Mouse (Mus musculus): ENCODE measurements around the gene Arhgap25. TPM values are rescaled to one million over a fixed set of nuclear protein-coding genes. Genes with fewer than 3 reads are reported as not detected.
"Not testable (repeated sequence)": the region's sequence is repeated elsewhere in the genome, so short reads cannot be mapped to it uniquely, and the experiment has no call there.

Arhgap25 gene
- total and polyA plus RNA-seq, 2 experiments: 0.40 to 1.6 TPM

- TF ChIP-seq CTCF (IDR thresholded peaks at IDR 0.05; ENCODE audit: low read depth, low read length) (no peak), POLR2A (IDR thresholded peaks at IDR 0.05; ENCODE audit: extremely low read depth, insufficient read depth, low read length) (no peak)
- H3K4me1 ChIP-seq (ENCODE audit: control insufficient read depth, insufficient read depth, low read length): no peaks in the 10 kb centered on the region
- no peak for DNase-seq (ENCODE audit: extremely low read depth, low read depth, low spot score)
- WGBS: 70% methylated on average over 12 of the region's 12 CpGs
- H3K79me2 ChIP-seq (ENCODE audit: control insufficient read depth, insufficient read depth, low read length): no peaks in the 10 kb centered on the region
- H3K4me3 ChIP-seq (ENCODE audit: insufficient read depth, low read depth, low read length): no peak overlapping the region
- H3K27ac ChIP-seq (replicated peaks; ENCODE audit: insufficient read depth, low read depth, low read length): no peak overlapping the region
- no peaks in the 10 kb centered on the region for H3K36me3 ChIP-seq (ENCODE audit: control insufficient read depth, insufficient read depth, low read length)
- no peak overlapping the region for H3K9ac ChIP-seq (ENCODE audit: low read depth, low read length)
- H3K27me3 ChIP-seq (ENCODE audit: control insufficient read depth, insufficient read depth, low read length): no peaks in the 10 kb centered on the region
These were observed 49.7 kb downstream of the Arhgap25 start for GRCm38 (mm10) chr6:87483224-87483899.

- no peak for TF ChIP-seq POLR2A (IDR thresholded peaks at IDR 0.05; ENCODE audit: extremely low read depth, insufficient read depth, low read length)
- TF ChIP-seq CTCF (IDR thresholded peaks at IDR 0.05; ENCODE audit: low read depth, low read length): no peak
- no peaks in the 10 kb centered on the region for H3K79me2 ChIP-seq (ENCODE audit: control insufficient read depth, insufficient read depth, low read length)
- H3K4me3 ChIP-seq (ENCODE audit: insufficient read depth, low read depth, low read length): no peak overlapping the region
- no peaks in the 10 kb centered on the region for H3K4me1 ChIP-seq (ENCODE audit: control insufficient read depth, insufficient read depth, low read length)
- H3K9ac ChIP-seq (ENCODE audit: low read depth, low read length): no peak overlapping the region
- H3K36me3 ChIP-seq (ENCODE audit: control insufficient read depth, insufficient read depth, low read length): no peaks in the 10 kb centered on the region
- H3K27ac ChIP-seq (replicated peaks; ENCODE audit: insufficient read depth, low read depth, low read length): no peak overlapping the region
- H3K27me3 ChIP-seq (ENCODE audit: control insufficient read depth, insufficient read depth, low read length): no peaks in the 10 kb centered on the region
- WGBS: 11% methylated on average over 5 of the region's 5 CpGs
- DNase-seq (ENCODE audit: extremely low read depth, low read depth, low spot score): no peak
These were observed 53.6 kb downstream of the Arhgap25 start for GRCm38 (mm10) chr6:87479291-87479999.

DNA sequence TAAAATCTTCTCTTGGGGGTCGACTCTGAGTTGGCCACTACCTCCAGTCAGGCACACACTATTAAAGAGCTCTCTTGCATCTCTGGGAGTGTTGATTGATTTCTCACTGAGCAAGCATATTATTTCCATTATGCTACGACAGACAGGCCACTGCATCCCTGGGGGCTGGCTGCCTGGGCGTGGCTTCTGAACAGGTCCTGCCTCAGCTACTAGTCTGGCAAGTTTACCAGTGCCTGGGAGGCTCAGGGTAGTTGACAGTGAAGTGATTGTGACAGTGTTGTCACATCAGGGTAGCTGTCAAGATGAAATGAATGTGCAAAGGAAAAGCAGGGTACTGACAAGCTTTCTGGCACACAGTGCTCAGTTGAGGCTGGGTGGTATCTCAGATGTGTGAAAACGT is 54.2 kb downstream of the Arhgap25 start:
- no peaks in the 10 kb centered on the region for H3K36me3 ChIP-seq (ENCODE audit: control insufficient read depth, insufficient read depth, low read length)
- H3K9ac ChIP-seq (ENCODE audit: low read depth, low read length): no peak overlapping the region
- 39% methylated on average over 4 of the region's 4 CpGs for WGBS
- TF ChIP-seq POLR2A (IDR thresholded peaks at IDR 0.05; ENCODE audit: extremely low read depth, insufficient read depth, low read length): no peak
- TF ChIP-seq CTCF (IDR thresholded peaks at IDR 0.05; ENCODE audit: low read depth, low read length): no peak
- DNase-seq (ENCODE audit: extremely low read depth, low read depth, low spot score): no peak
- H3K27me3 ChIP-seq (ENCODE audit: control insufficient read depth, insufficient read depth, low read length): no peaks in the 10 kb centered on the region
- no peak overlapping the region for H3K27ac ChIP-seq (replicated peaks; ENCODE audit: insufficient read depth, low read depth, low read length)
- no peak overlapping the region for H3K4me3 ChIP-seq (ENCODE audit: insufficient read depth, low read depth, low read length)
- H3K79me2 ChIP-seq (ENCODE audit: control insufficient read depth, insufficient read depth, low read length): no peaks in the 10 kb centered on the region
- H3K4me1 ChIP-seq (ENCODE audit: control insufficient read depth, insufficient read depth, low read length): no peaks in the 10 kb centered on the region

GRCm38 (mm10) chr6:87475223-87475622 is 57.8 kb downstream of the Arhgap25 start:
- Histone ChIP-seq H3K4me1 (ENCODE audit: control insufficient read depth, insufficient read depth, low read length) (no peaks in the 10 kb centered on the region), H3K79me2 (ENCODE audit: control insufficient read depth, insufficient read depth, low read length) (no peaks in the 10 kb centered on the region), H3K27ac (replicated peaks; ENCODE audit: insufficient read depth, low read depth, low read length) (no peak overlapping the region), H3K4me3 (ENCODE audit: insufficient read depth, low read depth, low read length) (no peak overlapping the region), H3K36me3 (ENCODE audit: control insufficient read depth, insufficient read depth, low read length) (no peaks in the 10 kb centered on the region), H3K27me3 (ENCODE audit: control insufficient read depth, insufficient read depth, low read length) (no peaks in the 10 kb centered on the region), H3K9ac (ENCODE audit: low read depth, low read length) (no peak overlapping the region)
- WGBS: 91% methylated on average over 5 of the region's 5 CpGs
- no peak for DNase-seq (ENCODE audit: extremely low read depth, low read depth, low spot score)
- TF ChIP-seq CTCF (IDR thresholded peaks at IDR 0.05; ENCODE audit: low read depth, low read length) (no peak), POLR2A (IDR thresholded peaks at IDR 0.05; ENCODE audit: extremely low read depth, insufficient read depth, low read length) (no peak)

DNA sequence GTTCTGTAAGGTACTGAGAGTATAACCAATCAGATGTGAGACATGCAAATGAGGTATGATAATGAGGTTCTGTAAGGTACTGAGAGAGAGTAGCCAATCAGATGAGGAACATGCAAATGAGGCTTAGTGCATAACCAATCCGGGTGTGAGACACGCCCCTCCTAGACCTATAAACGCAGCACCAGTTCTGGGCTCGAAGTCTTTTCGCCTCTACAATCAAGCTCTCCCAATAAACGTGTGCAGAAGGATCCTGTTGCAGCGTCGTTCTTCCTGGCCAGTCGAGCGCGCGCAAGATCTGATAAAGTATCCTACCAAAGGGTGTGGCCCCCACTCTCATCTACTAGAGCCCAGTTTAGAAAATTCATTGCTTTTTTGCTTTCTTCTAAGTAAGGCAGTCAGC is 63.0 kb downstream of the Arhgap25 start:
- H3K9ac ChIP-seq (ENCODE audit: low read depth, low read length); H3K27ac ChIP-seq (replicated peaks; ENCODE audit: insufficient read depth, low read depth, low read length); H3K79me2 ChIP-seq (ENCODE audit: control insufficient read depth, insufficient read depth, low read length); DNase-seq (ENCODE audit: extremely low read depth, low read depth, low spot score); H3K36me3 ChIP-seq (ENCODE audit: control insufficient read depth, insufficient read depth, low read length); H3K4me1 ChIP-seq (ENCODE audit: control insufficient read depth, insufficient read depth, low read length); H3K4me3 ChIP-seq (ENCODE audit: insufficient read depth, low read depth, low read length); H3K27me3 ChIP-seq (ENCODE audit: control insufficient read depth, insufficient read depth, low read length): not testable (repeated sequence)
- WGBS: 93% methylated on average over 12 of the region's 12 CpGs

GRCm38 (mm10) chr6:87468372-87468771 is 64.7 kb downstream of the Arhgap25 start:
- H3K27me3 ChIP-seq (ENCODE audit: control insufficient read depth, insufficient read depth, low read length): no peaks in the 10 kb centered on the region; the same call in 1 of the 2 replicates
- no peak overlapping the region for H3K4me3 ChIP-seq (ENCODE audit: insufficient read depth, low read depth, low read length)
- 80% methylated on average over 10 of the region's 10 CpGs for WGBS
- TF ChIP-seq POLR2A (IDR thresholded peaks at IDR 0.05; ENCODE audit: extremely low read depth, insufficient read depth, low read length) (no peak), CTCF (IDR thresholded peaks at IDR 0.05; ENCODE audit: low read depth, low read length) (no peak)
- H3K27ac ChIP-seq (replicated peaks; ENCODE audit: insufficient read depth, low read depth, low read length): no peak overlapping the region
- no peaks in the 10 kb centered on the region for H3K79me2 ChIP-seq (ENCODE audit: control insufficient read depth, insufficient read depth, low read length)
- no peak for DNase-seq (ENCODE audit: extremely low read depth, low read depth, low spot score)
- peaks cover 1% of the 10 kb centered on the region; the same call in 1 of the 2 replicates for H3K4me1 ChIP-seq (ENCODE audit: control insufficient read depth, insufficient read depth, low read length)
- H3K9ac ChIP-seq (ENCODE audit: low read depth, low read length): no peak overlapping the region
- H3K36me3 ChIP-seq (ENCODE audit: control insufficient read depth, insufficient read depth, low read length): no peaks in the 10 kb centered on the region
